Mouse (Mus musculus) spleen, adult 2 months (tissue): ENCODE results near the gene Cd44. TPM values are rescaled to one million over a fixed set of nuclear protein-coding genes. Genes with fewer than 3 reads are reported as not detected.

Source experiments
- DNase-seq, 2 experiments: peaks; one replicate each; pipeline versions ENCODE4 v3.0.0 to v3.0.0-alpha.2; 2012 to 2021; ENCODE audit warnings: low spot score in 2 of 2, low read depth in 1 of 2
- H3K27ac ChIP-seq: fragments of 200-500 bp; 2 replicates; pipeline ENCODE4 v1.5.1; 2012; ENCODE audit warnings: low read length, inconsistent platforms; ENCODE audit not compliant: insufficient read depth
- H3K27me3 ChIP-seq: fragments of 200-500 bp; 2 replicates; pipeline ENCODE4 v1.6.1; 2012; ENCODE audit warnings: mild to moderate bottlenecking, moderate library complexity, low read length, inconsistent platforms; ENCODE audit not compliant: control insufficient read depth, insufficient read depth
- H3K36me3 ChIP-seq: fragments of 200-500 bp; 2 replicates; pipeline ENCODE4 v1.6.1; 2012; ENCODE audit warnings: mild to moderate bottlenecking, low read length, inconsistent platforms; ENCODE audit not compliant: control insufficient read depth, insufficient read depth
- H3K4me1 ChIP-seq: fragments of 200-500 bp; 2 replicates; pipeline ENCODE4 v1.6.1; 2011; ENCODE audit warnings: inconsistent platforms; ENCODE audit not compliant: control insufficient read depth, insufficient read depth, insufficient read length
- H3K4me3 ChIP-seq: fragments of 200-500 bp; 2 replicates; pipeline ENCODE4 v1.5.1; 2011; ENCODE audit warnings: mild to moderate bottlenecking, inconsistent platforms; ENCODE audit not compliant: insufficient read depth, insufficient read length; ENCODE audit errors: extremely low read depth
- CTCF ChIP-seq: fragments of 200-500 bp; IDR thresholded peaks from 2 replicates; pipeline ENCODE4 v1.5.1; 2011; ENCODE audit warnings: mild to moderate bottlenecking, inconsistent platforms; ENCODE audit not compliant: insufficient read depth, insufficient read length, insufficient replicate concordance; ENCODE audit errors: extremely low read depth
- POLR2A ChIP-seq: fragments of 200-500 bp; IDR thresholded peaks from 2 replicates; pipeline ENCODE4 v1.6.1; 2011; ENCODE audit warnings: low read depth, low read length, inconsistent platforms
- WGBS: fragments of 180-500 bp; shearing (Covaris S2); methylation state at CpG from one replicate; pipeline ENCODE4 v1.1.7; 2018; 5-methylcytosine and 5-hydroxymethylcytosine counted together
- polyA plus RNA-seq: library from polyadenylated mRNA; depleted of rRNA; stranded (reverse); fragments of >200 nt; gene quantifications from 2 replicates; pipeline ENCODE4 v1.2.3, GENCODE M21; 2012

Cd44 gene
- polyA plus RNA-seq, 1 experiment = 35.3 TPM

DNA sequence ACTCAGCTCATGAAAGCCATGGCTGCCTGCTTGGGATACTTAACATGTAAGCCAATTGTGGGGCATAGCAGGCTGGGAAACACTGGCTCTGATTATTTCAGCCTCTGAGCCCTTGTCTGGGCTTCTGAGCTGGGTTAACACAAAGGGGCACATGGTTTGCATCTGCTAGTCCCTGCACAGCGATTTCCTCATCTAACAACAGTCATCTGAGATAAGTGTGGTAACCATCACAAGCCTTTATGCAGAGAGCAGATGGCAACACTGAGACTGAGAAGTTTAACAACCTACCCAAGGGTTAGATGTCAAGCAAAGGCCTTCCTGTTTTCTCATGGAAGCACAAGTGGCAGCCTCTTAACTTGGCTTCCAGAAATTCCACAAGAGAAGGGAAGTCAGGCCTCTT lies 25.3 kb downstream of the Cd44 start:
- 25% methylated on average over 1 of the region's 1 CpGs for WGBS
- Histone ChIP-seq H3K4me3 (no peak overlapping the region), H3K27me3 (no peaks in the 10 kb centered on the region), H3K36me3 (no peaks in the 10 kb centered on the region; the same call in 1 of the 2 replicates), H3K27ac (no peak overlapping the region), H3K4me1 (peaks cover 20% of the 10 kb centered on the region)
- TF ChIP-seq CTCF (no peak), POLR2A (no peak)
- no peak for DNase-seq

DNA sequence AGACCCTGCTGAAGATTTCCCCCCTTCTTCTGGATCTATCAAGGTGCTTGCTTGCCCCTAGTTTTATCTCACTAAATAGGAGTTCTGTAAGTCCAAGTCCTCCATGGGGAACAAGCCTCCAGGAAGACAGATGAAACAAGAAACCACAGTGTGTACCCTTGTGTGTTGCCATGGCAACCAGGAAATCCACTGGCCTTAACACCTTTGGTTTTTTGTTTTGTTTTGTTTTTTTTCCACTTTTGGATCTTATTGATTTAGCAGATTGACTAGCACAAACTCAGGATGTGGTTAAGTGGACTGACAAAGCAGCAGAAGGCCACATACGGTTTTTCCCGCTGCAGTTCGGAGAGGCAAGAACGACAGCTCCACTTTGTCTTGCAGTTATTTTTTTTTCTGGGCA lies 27.6 kb downstream of the Cd44 start:
- peak in 1 of 2 experiments; percentile 72 for DNase-seq
- WGBS = 26% methylated on average over 4 of the region's 4 CpGs
- Histone ChIP-seq H3K27ac (no peak overlapping the region; the same call in 1 of the 2 replicates), H3K4me3 (no peak overlapping the region), H3K36me3 (no peaks in the 10 kb centered on the region; the same call in none of the 2 replicates), H3K27me3 (no peaks in the 10 kb centered on the region), H3K4me1 (peaks cover 25% of the 10 kb centered on the region)
- TF ChIP-seq CTCF (no peak), POLR2A (no peak)

DNA sequence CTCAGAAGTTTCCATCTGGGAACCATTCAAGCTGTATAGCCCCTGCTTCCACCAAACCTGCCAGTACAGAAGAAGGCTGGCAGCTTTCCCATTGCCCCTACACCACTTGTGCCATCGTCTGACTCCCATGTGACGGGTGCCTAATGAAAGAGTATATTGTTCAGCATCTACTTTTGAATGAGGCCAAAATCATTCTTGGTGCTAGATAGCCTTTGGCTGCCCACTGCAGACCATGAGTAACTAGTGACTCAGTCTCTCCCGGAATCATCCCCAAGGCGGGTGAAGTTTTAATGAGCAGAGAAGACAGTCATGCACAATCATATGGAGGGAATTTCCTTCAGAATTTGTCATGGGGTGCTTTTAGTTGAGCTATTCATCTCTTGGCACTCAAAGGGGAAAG lies 28.3 kb downstream of the Cd44 start:
- Histone ChIP-seq H3K4me1 (peaks cover 30% of the 10 kb centered on the region), H3K27me3 (no peaks in the 10 kb centered on the region), H3K4me3 (no peak overlapping the region), H3K27ac (no peak overlapping the region; the same call in 1 of the 2 replicates), H3K36me3 (no peaks in the 10 kb centered on the region; the same call in none of the 2 replicates)
- no peak for TF ChIP-seq CTCF
- WGBS = 94% methylated on average over 4 of the region's 4 CpGs
- no peak for DNase-seq

DNA sequence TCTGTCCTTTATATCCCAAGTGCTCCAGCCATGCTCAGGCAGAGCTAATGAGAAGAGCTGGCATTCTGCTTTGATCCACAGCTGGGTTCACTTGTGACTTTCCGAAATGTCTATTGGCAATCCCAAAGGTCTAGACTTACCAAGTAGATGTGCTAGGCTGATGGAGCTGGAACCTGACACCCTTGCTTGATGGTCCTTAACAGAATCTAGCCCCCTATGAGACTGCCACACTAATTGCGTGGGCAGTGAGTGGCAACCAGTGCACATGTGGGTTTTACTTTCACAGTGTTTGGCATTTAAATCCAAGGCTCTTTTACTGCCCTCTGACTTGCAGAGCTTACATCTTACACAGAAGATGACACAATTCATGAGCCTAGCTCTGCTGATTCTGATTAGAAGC lies 29.0 kb downstream of the Cd44 start:
- TF ChIP-seq POLR2A (no peak), CTCF (no peak)
- Histone ChIP-seq H3K27me3 (no peaks in the 10 kb centered on the region), H3K4me3 (no peak overlapping the region), H3K27ac (no peak overlapping the region), H3K36me3 (no peaks in the 10 kb centered on the region; the same call in none of the 2 replicates), H3K4me1 (peaks cover 30% of the 10 kb centered on the region)
- no peak for DNase-seq
- WGBS = 93% methylated on average over 2 of the region's 2 CpGs

DNA sequence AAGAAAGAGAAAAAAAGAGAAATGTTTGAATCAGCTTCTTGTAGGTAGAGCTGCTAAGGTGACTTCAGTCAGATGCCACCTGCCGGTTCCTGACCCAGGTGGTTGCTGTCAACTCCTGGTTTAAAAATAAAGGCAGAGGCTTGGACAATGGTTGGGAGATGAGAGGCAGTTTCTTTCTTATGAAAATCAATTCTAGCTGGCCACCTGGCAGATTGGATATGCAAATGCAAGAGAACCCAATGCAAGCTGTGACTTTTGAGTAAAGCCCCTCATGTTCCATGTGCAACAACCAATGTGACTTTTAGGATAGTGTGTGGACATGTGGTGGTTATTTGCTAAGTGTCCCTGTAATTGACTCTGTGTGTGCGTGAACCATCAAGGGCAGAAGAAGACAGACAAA lies 33.0 kb downstream of the Cd44 start:
- no peak overlapping the region for H3K4me3 ChIP-seq
- no peaks in the 10 kb centered on the region; the same call in none of the 2 replicates for H3K36me3 ChIP-seq
- TF ChIP-seq POLR2A (no peak), CTCF (no peak)
- peaks cover 35% of the 10 kb centered on the region for H3K4me1 ChIP-seq
- WGBS = 54% methylated on average over 2 of the region's 2 CpGs
- no peaks in the 10 kb centered on the region for H3K27me3 ChIP-seq
- H3K27ac ChIP-seq = peak overlapping the region; percentile 58; the same call in 1 of the 2 replicates
- no peak for DNase-seq

DNA sequence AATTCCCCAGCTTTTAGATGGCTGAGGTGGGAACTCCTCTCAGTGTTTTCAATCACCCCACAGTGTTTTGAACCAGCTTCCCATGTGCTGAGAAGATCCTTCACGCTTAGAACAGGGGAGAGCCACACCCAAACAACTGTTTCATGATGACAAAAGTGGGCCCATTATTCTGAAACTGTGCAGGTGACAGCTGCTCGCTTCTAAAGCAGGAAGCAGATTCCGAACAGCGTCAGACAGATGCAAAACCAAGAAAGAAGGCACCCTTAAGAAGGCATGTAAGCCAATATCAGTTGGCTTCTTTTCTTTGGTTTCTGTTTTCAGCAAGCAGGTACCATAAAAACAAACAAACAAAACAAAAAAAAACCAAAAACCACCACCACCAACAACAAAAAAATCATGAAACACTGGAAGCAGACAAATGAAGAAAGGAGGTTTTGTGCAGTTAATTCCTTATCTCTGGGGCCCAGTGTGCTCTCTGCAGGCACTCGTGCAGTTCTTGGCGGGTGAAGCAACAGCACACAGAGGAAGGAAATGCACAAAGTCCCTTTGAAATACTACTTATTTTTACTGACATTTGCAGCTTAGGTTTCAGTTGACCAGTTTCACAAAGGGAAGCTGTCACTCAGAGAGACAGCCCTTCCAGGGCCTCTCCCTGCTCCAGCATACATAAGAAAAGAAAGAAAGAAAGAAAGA lies 33.9 kb downstream of the Cd44 start:
- WGBS = 6% methylated on average over 6 of the region's 6 CpGs
- no peak for TF ChIP-seq CTCF
- TF ChIP-seq POLR2A = no peak
- DNase-seq = peak; percentile 29 to 67
- Histone ChIP-seq H3K27ac (peak overlapping the region; percentile 66), H3K36me3 (peaks cover 2% of the 10 kb centered on the region), H3K27me3 (no peaks in the 10 kb centered on the region), H3K4me3 (no peak overlapping the region), H3K4me1 (peaks cover 29% of the 10 kb centered on the region)

DNA sequence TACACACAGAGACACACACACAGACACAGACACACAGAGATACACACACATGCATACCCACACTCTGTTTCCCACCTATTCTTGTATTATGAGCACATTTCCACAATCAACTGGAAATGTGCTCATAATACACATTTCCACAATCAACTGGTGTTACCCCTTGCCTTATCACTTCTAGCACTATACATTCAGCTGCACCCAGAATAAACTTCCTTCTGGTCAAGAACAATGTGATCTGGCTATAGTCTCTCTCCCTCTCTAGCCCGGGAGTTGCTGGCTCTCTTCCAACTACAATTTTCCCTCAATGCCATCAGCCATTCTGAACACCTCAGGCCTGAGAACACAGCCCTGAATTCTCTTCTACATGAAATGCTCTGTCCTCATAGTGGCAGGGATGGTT lies 34.9 kb downstream of the Cd44 start:
- TF ChIP-seq CTCF = no peak
- no peak for TF ChIP-seq POLR2A
- peak overlapping the region; percentile 66 for H3K27ac ChIP-seq
- no peaks in the 10 kb centered on the region for H3K27me3 ChIP-seq
- no peak overlapping the region for H3K4me3 ChIP-seq
- peaks cover 26% of the 10 kb centered on the region for H3K4me1 ChIP-seq
- 28% methylated on average over 1 of the region's 1 CpGs for WGBS
- DNase-seq = no peak
- H3K36me3 ChIP-seq = peaks cover 2% of the 10 kb centered on the region
